Mouse (Mus musculus): Measurements from ENCODE around the gene Rec8. TPM values are rescaled to one million over a fixed set of nuclear protein-coding genes. Genes with fewer than 3 reads are reported as not detected.
A peak's percentile ranks its signal among the peaks of the same experiment; 100 is the strongest.

Gene Rec8
- polyA plus RNA-seq, 1 experiment from 2014 or later: 8.5 TPM

DNA sequence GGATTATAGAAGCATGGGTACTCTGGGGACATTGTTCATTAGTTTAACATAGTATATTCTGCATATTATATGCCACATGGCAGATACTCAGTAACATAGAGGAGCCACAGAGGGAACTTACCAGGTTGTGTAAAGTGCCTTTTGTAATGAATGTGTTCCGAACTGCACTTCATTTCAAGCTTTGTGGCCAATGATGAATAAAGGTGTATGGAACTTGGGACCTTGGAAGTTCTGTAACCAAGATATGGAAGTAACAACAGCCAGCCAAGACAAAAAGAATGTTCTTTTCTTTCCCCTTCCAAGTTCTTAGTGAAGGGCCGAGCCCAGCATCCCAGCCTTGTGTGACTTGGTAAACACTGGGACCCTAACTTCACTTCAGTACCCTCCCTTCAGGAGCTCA lies 32.0 kb downstream of the Rec8 start, which contains the start of gene Tssk4:
Tssk4 (plus strand) TSS at position 301 of the 400 bp plus-strand sequence.
- no peaks in the 10 kb centered on the region for H3K9me3 ChIP-seq

GRCm38 (mm10) chr14:55651528-55651927 lies 33.7 kb downstream of the Rec8 start:
- 88% methylated on average over 7 of the region's 7 CpGs for WGBS
- Histone ChIP-seq H3K4me1 (no peaks in the 10 kb centered on the region), H3K4me2 (no peak overlapping the region), H3K9me3 (no peaks in the 10 kb centered on the region), H3K4me3 (replicated peaks) (no peak overlapping the region), H3K36me3 (replicated peaks) (peaks cover under 1% of the 10 kb centered on the region; the same call in 1 of the 2 replicates), H3K9ac (no peak overlapping the region), H3K27ac (no peak overlapping the region), H3K27me3 (no peaks in the 10 kb centered on the region)
- ATAC-seq (ENCODE audit: low FRiP score): no peak

More for the DNA sequence above, 32.0 kb downstream of the Rec8 start, which contains the start of gene Tssk4:
- ATAC-seq (ENCODE audit: low FRiP score): no peak
- H3K27me3 ChIP-seq: no peaks in the 10 kb centered on the region
- no peak within 1 kb of the TSS for H3K9ac ChIP-seq
- H3K4me1 ChIP-seq: peaks cover 5% of the 10 kb centered on the region
- 93% methylated on average over 2 of the region's 2 CpGs for WGBS
- H3K4me3 ChIP-seq (replicated peaks): no peak within 1 kb of the TSS
- no peak within 1 kb of the TSS for H3K27ac ChIP-seq
- H3K4me2 ChIP-seq: no peak within 1 kb of the TSS
- peaks cover 4% of the 10 kb centered on the region; the same call in 1 of the 2 replicates for H3K36me3 ChIP-seq (replicated peaks)

DNA sequence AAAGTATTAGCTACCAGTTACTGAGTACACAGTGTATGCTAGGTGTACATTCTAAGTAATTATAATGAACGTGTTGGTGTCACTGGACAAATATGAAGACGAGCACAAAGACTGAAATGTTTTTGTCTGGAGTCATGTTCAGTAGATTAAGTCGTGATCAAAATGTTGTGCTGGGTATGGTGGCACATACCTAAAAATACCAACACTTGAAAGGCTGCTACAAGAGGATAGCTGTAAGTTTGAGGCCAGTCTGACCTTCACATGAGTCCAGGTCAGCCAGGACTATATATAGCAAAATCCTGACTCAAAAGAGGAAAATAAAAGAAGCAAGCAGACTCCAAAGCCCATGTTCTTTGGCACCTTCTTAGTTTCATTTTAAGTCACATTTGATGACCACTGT lies 39.1 kb downstream of the Rec8 start:
- ATAC-seq (ENCODE audit: low FRiP score): no peak
- Histone ChIP-seq H3K4me2 (no peak overlapping the region), H3K27me3 (no peaks in the 10 kb centered on the region), H3K4me3 (replicated peaks) (no peak overlapping the region), H3K4me1 (peaks cover 13% of the 10 kb centered on the region), H3K9me3 (no peaks in the 10 kb centered on the region), H3K9ac (no peak overlapping the region), H3K36me3 (replicated peaks) (peaks cover 19% of the 10 kb centered on the region), H3K27ac (no peak overlapping the region)
- WGBS: 88% methylated on average over 3 of the region's 3 CpGs

DNA sequence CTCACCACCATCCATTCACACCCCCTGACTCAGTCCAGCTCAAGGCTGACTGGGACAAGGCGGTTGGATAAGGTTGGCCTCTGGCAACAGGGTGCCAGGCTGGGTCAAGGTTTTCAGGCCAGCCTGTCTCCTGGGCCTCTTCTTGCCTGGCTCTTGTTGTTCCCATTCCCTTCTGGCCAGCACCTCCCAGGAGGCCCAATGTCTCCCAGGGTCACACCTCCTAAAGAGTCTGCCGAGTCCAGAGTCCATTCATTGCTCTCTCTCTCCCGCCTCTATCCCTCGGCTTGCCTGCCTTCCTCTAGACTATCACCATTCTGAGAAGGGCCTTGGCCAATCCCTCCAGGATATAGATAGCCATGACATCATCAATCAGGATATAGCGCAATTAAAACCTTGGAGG lies 40.2 kb downstream of the Rec8 start:
- peaks cover 13% of the 10 kb centered on the region for H3K4me1 ChIP-seq
- peaks cover 25% of the 10 kb centered on the region for H3K36me3 ChIP-seq (replicated peaks)
- no peak for ATAC-seq (ENCODE audit: low FRiP score)
- H3K9ac ChIP-seq: no peak overlapping the region
- 91% methylated on average over 5 of the region's 5 CpGs for WGBS
- H3K27me3 ChIP-seq: no peaks in the 10 kb centered on the region
- H3K4me3 ChIP-seq (replicated peaks): no peak overlapping the region
- no peak overlapping the region for H3K27ac ChIP-seq
- no peaks in the 10 kb centered on the region for H3K9me3 ChIP-seq
- H3K4me2 ChIP-seq: no peak overlapping the region

DNA sequence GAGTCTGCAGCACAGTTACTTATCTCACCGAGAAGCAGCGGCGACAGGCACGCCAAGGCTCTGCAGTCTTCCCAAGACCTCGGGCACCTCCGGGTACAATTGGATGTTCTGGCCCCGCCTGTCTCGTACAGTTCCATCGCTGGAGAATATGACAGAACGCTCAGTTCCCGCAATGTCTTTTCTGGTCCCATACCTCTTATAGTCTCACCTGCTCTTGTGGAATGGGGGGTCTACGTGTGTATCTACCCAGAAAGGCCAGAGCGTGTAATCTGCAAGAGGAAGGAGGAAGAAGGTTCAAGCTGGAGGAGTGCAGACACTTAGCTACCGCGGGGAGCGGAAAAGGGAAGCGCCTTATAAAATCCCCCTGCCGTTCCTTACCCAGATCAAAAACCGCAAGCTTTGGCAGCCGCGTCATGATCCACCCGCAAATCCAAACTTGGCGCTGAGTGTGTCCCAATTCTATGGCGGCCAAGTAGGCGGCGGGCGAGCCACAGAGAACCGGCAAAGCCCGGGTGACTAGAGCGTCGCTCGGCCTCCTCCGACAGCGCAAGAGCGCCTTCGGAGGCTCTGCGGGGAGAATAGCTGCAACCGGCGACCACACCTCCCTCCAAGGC lies 42.2 kb downstream of the Rec8 start, which contains the start of gene Mdp1:
Mdp1 (minus strand) TSS at position 549 of the 614 bp plus-strand sequence.
- Histone ChIP-seq H3K9me3 (no peaks in the 10 kb centered on the region), H3K36me3 (replicated peaks) (peaks cover 33% of the 10 kb centered on the region), H3K27ac (peak within 1 kb of the TSS; percentile 68), H3K4me2 (peak within 1 kb of the TSS; percentile 58), H3K9ac (peak within 1 kb of the TSS; percentile 72), H3K27me3 (no peaks in the 10 kb centered on the region), H3K4me1 (peaks cover 13% of the 10 kb centered on the region), H3K4me3 (replicated peaks) (peak within 1 kb of the TSS; percentile 69)
- peak; percentile 91 for ATAC-seq (ENCODE audit: low FRiP score)
- WGBS: under 1% methylated on average over 39 of the region's 39 CpGs

DNA sequence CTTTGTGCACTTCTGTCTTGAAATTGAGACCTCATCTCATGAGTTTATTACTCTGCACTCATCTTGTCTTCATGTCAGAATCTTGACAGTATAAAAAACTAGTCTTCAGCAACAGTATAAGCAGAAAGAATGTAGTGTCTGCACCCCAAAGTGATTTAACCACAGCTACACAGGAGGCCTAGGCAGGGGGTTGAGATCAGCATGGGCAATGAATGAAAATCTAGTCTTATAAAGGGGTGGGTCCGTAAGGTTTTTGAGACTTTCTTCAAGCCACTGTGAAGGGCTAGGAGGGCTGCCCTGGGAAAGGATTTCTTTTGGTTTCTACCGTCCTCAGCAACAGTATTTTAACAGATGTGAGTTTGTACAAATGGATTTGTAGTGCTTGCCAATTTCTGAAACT lies 42.8 kb downstream of the Rec8 start:
- Histone ChIP-seq H3K4me1 (peaks cover 13% of the 10 kb centered on the region), H3K9ac (no peak overlapping the region)

GRCm38 (mm10) chr14:55671486-55671832 lies 53.6 kb downstream of the Rec8 start:
- Histone ChIP-seq H3K4me2 (peak overlapping the region; percentile 97), H3K9ac (peak overlapping the region; percentile 90), H3K9me3 (no peaks in the 10 kb centered on the region), H3K27ac (peak overlapping the region; percentile 88), H3K36me3 (replicated peaks) (peaks cover 26% of the 10 kb centered on the region), H3K4me1 (peaks cover 23% of the 10 kb centered on the region), H3K4me3 (replicated peaks) (peak overlapping the region; percentile 68), H3K27me3 (no peaks in the 10 kb centered on the region)
- under 1% methylated on average over 12 of the region's 12 CpGs for WGBS
- ATAC-seq (ENCODE audit: low FRiP score): peak; percentile 63

More for the DNA sequence above, 42.8 kb downstream of the Rec8 start:
- H3K9me3 ChIP-seq: no peaks in the 10 kb centered on the region
- WGBS: 38% methylated on average over 2 of the region's 2 CpGs
- ATAC-seq (ENCODE audit: low FRiP score): no peak; the same call in 1 of the 2 replicates
- peaks cover 34% of the 10 kb centered on the region for H3K36me3 ChIP-seq (replicated peaks)
- 0 out of 2 replicates have a peak overlapping the region, but pooled peaks have one; percentile 5 for H3K27ac ChIP-seq
- peak overlapping the region; percentile 69 for H3K4me3 ChIP-seq (replicated peaks)
- H3K27me3 ChIP-seq: no peaks in the 10 kb centered on the region
- peak overlapping the region; percentile 58; the same call in 1 of the 2 replicates for H3K4me2 ChIP-seq

DNA sequence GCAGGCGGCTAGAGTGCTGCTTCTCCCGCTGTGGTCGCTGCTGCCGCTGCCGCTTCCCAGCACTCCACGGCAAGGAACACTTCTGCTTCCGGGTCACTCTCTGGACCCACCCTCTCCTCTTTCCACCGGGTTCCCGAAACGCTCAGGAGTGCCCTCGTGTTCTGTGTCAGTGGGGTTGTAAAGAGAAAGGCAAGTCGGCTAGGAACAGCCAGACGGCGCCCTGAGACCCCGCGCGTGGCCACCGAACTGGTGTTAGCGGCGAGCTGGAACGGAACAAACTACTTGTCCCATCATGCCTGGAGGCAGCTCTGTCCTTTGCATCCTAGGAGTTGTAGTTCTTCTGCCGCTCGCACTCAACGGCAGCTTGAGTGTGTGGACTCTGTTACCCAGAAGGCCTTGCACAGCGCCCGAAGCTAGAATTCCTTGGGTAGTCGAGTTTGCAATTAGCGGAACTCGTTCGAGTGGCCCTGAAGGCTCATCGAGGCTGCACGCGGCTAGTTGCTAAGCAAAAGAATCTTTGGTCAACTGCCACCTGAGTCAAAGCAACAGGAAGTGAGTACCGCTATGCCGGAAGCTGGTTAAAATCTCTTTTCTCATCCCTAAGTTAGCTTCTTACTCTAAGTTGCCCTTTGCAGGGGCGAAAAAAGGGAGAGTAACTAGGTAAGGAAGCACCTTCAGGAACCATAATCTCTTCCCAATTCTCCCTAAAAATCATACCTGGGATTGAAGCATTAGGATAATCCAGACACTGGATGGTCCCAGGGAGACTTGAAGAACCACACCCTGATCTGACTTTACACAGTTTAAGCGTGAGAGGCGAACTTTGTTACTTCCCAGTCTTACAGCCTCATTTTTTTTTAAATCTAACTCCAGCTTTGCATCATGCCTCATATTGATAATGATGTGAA lies 54.2 kb downstream of the Rec8 start, which contains the start of the genes Gmpr2 and Nedd8:
Gmpr2 (plus strand) TSS at position 109 of the 908 bp plus-strand sequence.
Nedd8 (minus strand) TSS at position 292 of the 908 bp plus-strand sequence.
- peak within 1 kb of the TSS; percentile 88 for H3K27ac ChIP-seq
- H3K4me2 ChIP-seq: peak within 1 kb of the TSS; percentile 97
- peaks cover 29% of the 10 kb centered on the region for H3K36me3 ChIP-seq (replicated peaks)
- H3K27me3 ChIP-seq: no peaks in the 10 kb centered on the region
- peak within 1 kb of the TSS; percentile 90 for H3K9ac ChIP-seq
- H3K4me1 ChIP-seq: peaks cover 23% of the 10 kb centered on the region
- no peaks in the 10 kb centered on the region for H3K9me3 ChIP-seq
- peak within 1 kb of the TSS; percentile 68 for H3K4me3 ChIP-seq (replicated peaks)
- under 1% methylated on average over 38 of the region's 38 CpGs for WGBS
- ATAC-seq (ENCODE audit: low FRiP score): peak; percentile 98

GRCm38 (mm10) chr14:55672741-55673060 lies 54.9 kb downstream of the Rec8 start:
- Histone ChIP-seq H3K9me3 (no peaks in the 10 kb centered on the region), H3K27ac (0 out of 2 replicates have a peak overlapping the region, but pooled peaks have one; percentile 88), H3K27me3 (no peaks in the 10 kb centered on the region), H3K4me2 (peak overlapping the region; percentile 97), H3K9ac (peak overlapping the region; percentile 56), H3K4me3 (replicated peaks) (peak overlapping the region; percentile 68), H3K4me1 (peaks cover 23% of the 10 kb centered on the region), H3K36me3 (replicated peaks) (peaks cover 34% of the 10 kb centered on the region)
- 85% methylated on average over 7 of the region's 7 CpGs for WGBS
- ATAC-seq (ENCODE audit: low FRiP score): no peak

Other genes with a start within 250 kb of the Rec8 start
- 52.5 and 59.9 TPM in 2 replicates for gene Dhrs4, start 139.3 kb upstream of the Rec8 start, polyA plus RNA-seq (2016; fragmentation: Nextera tagmentation; extraction: Ambion mirVana)
- 17.8 and 18.6 TPM in 2 replicates for gene Carmil3, start 127.4 kb upstream of the Rec8 start, polyA plus RNA-seq (2016; fragmentation: Nextera tagmentation; extraction: Ambion mirVana)
- gene Cpne6, start 107.6 kb upstream of the Rec8 start, polyA plus RNA-seq (2016; fragmentation: Nextera tagmentation; extraction: Ambion mirVana): 0.55 and 0.90 TPM in 2 replicates
- not detected in 2 replicates for gene Nrl, start 93.1 kb upstream of the Rec8 start, polyA plus RNA-seq (2016; fragmentation: Nextera tagmentation; extraction: Ambion mirVana)
- 19.0 and 19.8 TPM in 2 replicates for gene Pck2, start 77.8 kb upstream of the Rec8 start, polyA plus RNA-seq (2016; fragmentation: Nextera tagmentation; extraction: Ambion mirVana)
- 103 and 105 TPM in 2 replicates for gene Dcaf11, start 58.0 kb upstream of the Rec8 start, polyA plus RNA-seq (2016; fragmentation: Nextera tagmentation; extraction: Ambion mirVana)
- 0.64 TPM in 1 of 2 replicates, not detected in the other for gene A730061H03Rik, start 57.6 kb upstream of the Rec8 start, polyA plus RNA-seq (2016; fragmentation: Nextera tagmentation; extraction: Ambion mirVana)
- 0.20 TPM in 1 of 2 replicates, not detected in the other for gene Fitm1, start 42.4 kb upstream of the Rec8 start, polyA plus RNA-seq (2016; fragmentation: Nextera tagmentation; extraction: Ambion mirVana)
- gene Psme1, start 39.9 kb upstream of the Rec8 start, polyA plus RNA-seq (2016; fragmentation: Nextera tagmentation; extraction: Ambion mirVana): 117 and 119 TPM in 2 replicates
- 3.7 and 6.0 TPM in 2 replicates for gene Emc9, start 32.7 kb upstream of the Rec8 start, polyA plus RNA-seq (2016; fragmentation: Nextera tagmentation; extraction: Ambion mirVana)
- gene Psme2, start 26.9 kb upstream of the Rec8 start, polyA plus RNA-seq (2016; fragmentation: Nextera tagmentation; extraction: Ambion mirVana): 199 and 201 TPM in 2 replicates
- gene Rnf31, start 26.3 kb upstream of the Rec8 start, polyA plus RNA-seq (2016; fragmentation: Nextera tagmentation; extraction: Ambion mirVana): 18.2 and 20.8 TPM in 2 replicates
- gene Irf9, start 14.5 kb upstream of the Rec8 start, polyA plus RNA-seq (2016; fragmentation: Nextera tagmentation; extraction: Ambion mirVana): 9.8 and 10.3 TPM in 2 replicates
- gene Ipo4, start 17.9 kb downstream of the Rec8 start, polyA plus RNA-seq (2016; fragmentation: Nextera tagmentation; extraction: Ambion mirVana): 68.5 and 68.6 TPM in 2 replicates
- 4.0 and 5.6 TPM in 2 replicates for gene Gm49378, start 19.9 kb downstream of the Rec8 start, polyA plus RNA-seq (2016; fragmentation: Nextera tagmentation; extraction: Ambion mirVana)
- gene Tm9sf1, start 25.8 kb downstream of the Rec8 start, polyA plus RNA-seq (2016; fragmentation: Nextera tagmentation; extraction: Ambion mirVana): 68.7 and 73.4 TPM in 2 replicates
- 0.65 and 0.68 TPM in 2 replicates for gene Tssk4, start 32.1 kb downstream of the Rec8 start, polyA plus RNA-seq (2016; fragmentation: Nextera tagmentation; extraction: Ambion mirVana)
- gene Mdp1, start 42.5 kb downstream of the Rec8 start, polyA plus RNA-seq (2016; fragmentation: Nextera tagmentation; extraction: Ambion mirVana): 60.5 and 64.5 TPM in 2 replicates
- 59.3 and 63.5 TPM in 2 replicates for gene Gmpr2, start 53.9 kb downstream of the Rec8 start, polyA plus RNA-seq (2016; fragmentation: Nextera tagmentation; extraction: Ambion mirVana)
- gene Nedd8, start 54.1 kb downstream of the Rec8 start, polyA plus RNA-seq (2016; fragmentation: Nextera tagmentation; extraction: Ambion mirVana): 577 and 583 TPM in 2 replicates
- 61.6 and 68.2 TPM in 2 replicates for gene Tinf2, start 63.8 kb downstream of the Rec8 start, polyA plus RNA-seq (2016; fragmentation: Nextera tagmentation; extraction: Ambion mirVana)
- 0.55 and 0.58 TPM in 2 replicates for gene Tgm1, start 95.9 kb downstream of the Rec8 start, polyA plus RNA-seq (2016; fragmentation: Nextera tagmentation; extraction: Ambion mirVana)
- 32.1 and 34.0 TPM in 2 replicates for gene Rabggta, start 104.2 kb downstream of the Rec8 start, polyA plus RNA-seq (2016; fragmentation: Nextera tagmentation; extraction: Ambion mirVana)
- 68.8 and 74.1 TPM in 2 replicates for gene Dhrs1, start 127.7 kb downstream of the Rec8 start, polyA plus RNA-seq (2016; fragmentation: Nextera tagmentation; extraction: Ambion mirVana)
- gene Nop9, start 127.7 kb downstream of the Rec8 start, polyA plus RNA-seq (2016; fragmentation: Nextera tagmentation; extraction: Ambion mirVana): 47.9 and 52.0 TPM in 2 replicates
- 0.40 TPM in 1 of 2 replicates, not detected in the other for gene Cideb, start 140.4 kb downstream of the Rec8 start, polyA plus RNA-seq (2016; fragmentation: Nextera tagmentation; extraction: Ambion mirVana)
- gene Ltb4r2, start 143.4 kb downstream of the Rec8 start, polyA plus RNA-seq (2016; fragmentation: Nextera tagmentation; extraction: Ambion mirVana): 0.20 and 0.41 TPM in 2 replicates
- gene Ltb4r1, start 147.9 kb downstream of the Rec8 start, polyA plus RNA-seq (2016; fragmentation: Nextera tagmentation; extraction: Ambion mirVana): 0.13 and 0.19 TPM in 2 replicates
- gene Adcy4, start 166.1 kb downstream of the Rec8 start, polyA plus RNA-seq (2016; fragmentation: Nextera tagmentation; extraction: Ambion mirVana): 5.5 and 6.0 TPM in 2 replicates
- 5.1 and 5.9 TPM in 2 replicates for gene Ripk3, start 170.8 kb downstream of the Rec8 start, polyA plus RNA-seq (2016; fragmentation: Nextera tagmentation; extraction: Ambion mirVana)
- 25.4 and 35.6 TPM in 2 replicates for gene Nfatc4, start 205.1 kb downstream of the Rec8 start, polyA plus RNA-seq (2016; fragmentation: Nextera tagmentation; extraction: Ambion mirVana)
- gene Nynrin, start 236.0 kb downstream of the Rec8 start, polyA plus RNA-seq (2016; fragmentation: Nextera tagmentation; extraction: Ambion mirVana): 23.9 and 26.9 TPM in 2 replicates

Measured in forebrain, embryonic 12.5 days (tissue).